Mouse (Mus musculus) limb, embryonic 14.5 days (tissue): ENCODE data around the gene Ston2. TPM values are rescaled to one million over a fixed set of nuclear protein-coding genes. Genes with fewer than 3 reads are reported as not detected.
"Not testable (repeated sequence)": the region's sequence is repeated elsewhere in the genome, so short reads cannot be mapped to it uniquely, and the experiment has no call there.

Experiments used
- ATAC-seq: fragments of 200-750 bp; cut with Nextera tagmentation; 2 replicates; pipeline ENCODE4 v1.8.0; 2017; ENCODE audit warnings: low read depth, moderate number of reproducible peaks, moderate TSS enrichment; ENCODE audit not compliant: low FRiP score
- DNase-seq: peaks from one replicate; pipeline ENCODE4 v3.0.0-alpha.2; 2015; ENCODE audit warnings: low spot score
- H3K27ac ChIP-seq: fragments of 300-500 bp; sonication (generic); replicated peaks from 2 replicates; pipeline ENCODE4 v1.5.1; 2014; ENCODE audit warnings: low read depth, mild to moderate bottlenecking, low read length, moderate library complexity, mixed read lengths
- H3K27me3 ChIP-seq: fragments of 300-500 bp; sonication (generic); 2 replicates; pipeline ENCODE4 v1.6.1; 2014; ENCODE audit warnings: low read length, mixed read lengths; ENCODE audit not compliant: control insufficient read depth, insufficient read depth
- H3K36me3 ChIP-seq: fragments of 300-500 bp; sonication (generic); 2 replicates; pipeline ENCODE4 v1.6.1; 2014; ENCODE audit warnings: mild to moderate bottlenecking, low read length, moderate library complexity, mixed read lengths; ENCODE audit not compliant: control insufficient read depth, insufficient read depth
- H3K4me1 ChIP-seq: fragments of 300-500 bp; sonication (generic); 2 replicates; pipeline ENCODE4 v1.6.1; 2014; ENCODE audit warnings: antibody characterized with exemption, low read length, mixed read lengths; ENCODE audit not compliant: control insufficient read depth, insufficient read depth
- H3K4me2 ChIP-seq: fragments of 300-500 bp; sonication (generic); replicated peaks from 2 replicates; pipeline ENCODE4 v1.6.1; 2014; ENCODE audit warnings: low read depth, mild to moderate bottlenecking, low read length, moderate library complexity; ENCODE audit not compliant: severe bottlenecking
- H3K4me3 ChIP-seq: fragments of 300-500 bp; sonication (generic); replicated peaks from 2 replicates; pipeline ENCODE4 v1.5.1; 2014; ENCODE audit warnings: low read length
- H3K9ac ChIP-seq: fragments of 300-500 bp; sonication (generic); 2 replicates; pipeline ENCODE4 v1.6.1; 2014; ENCODE audit warnings: mild to moderate bottlenecking, low read depth, low read length, moderate library complexity; ENCODE audit not compliant: severe bottlenecking
- H3K9me3 ChIP-seq: fragments of 300-500 bp; sonication (generic); 2 replicates; pipeline ENCODE4 v1.6.1; 2016; ENCODE audit warnings: low read length; ENCODE audit not compliant: control insufficient read depth
- POLR2A ChIP-seq: fragments of 200-500 bp; IDR thresholded peaks from 2 replicates; pipeline ENCODE4 v1.8.0; 2012; ENCODE audit warnings: inconsistent platforms, mild to moderate bottlenecking, moderate library complexity, borderline replicate concordance; ENCODE audit not compliant: insufficient read depth, insufficient read length; ENCODE audit errors: extremely low read depth
- WGBS: fragments of 180-500 bp; shearing (Covaris S2); extraction: QIAGEN DNeasy Blood & Tissue Kit; methylation state at CpG from one replicate; pipeline ENCODE4 v1.1.7; 2014; 5-methylcytosine and 5-hydroxymethylcytosine counted together
- microRNA-seq: library from miRNA; unstranded; fragments of <30 nt; microRNA quantifications from one replicate; pipeline ENCODE4, GENCODE M21; 2016
- polyA plus RNA-seq, 2 experiments: library from polyadenylated mRNA; depleted of rRNA in 1 of 2; stranded (reverse) in 1 of 2; unstranded in 1 of 2; fragments of >200 nt; fragmentation: Nextera tagmentation in 1 of 2; extraction: Ambion mirVana in 1 of 2; gene quantifications; 2 replicates each; pipeline versions ENCODE4 v1.2.1 to v1.2.3; 2012 to 2014

Ston2 gene
- polyA plus RNA-seq, 2 experiments, result 9.6 to 9.9 TPM

DNA sequence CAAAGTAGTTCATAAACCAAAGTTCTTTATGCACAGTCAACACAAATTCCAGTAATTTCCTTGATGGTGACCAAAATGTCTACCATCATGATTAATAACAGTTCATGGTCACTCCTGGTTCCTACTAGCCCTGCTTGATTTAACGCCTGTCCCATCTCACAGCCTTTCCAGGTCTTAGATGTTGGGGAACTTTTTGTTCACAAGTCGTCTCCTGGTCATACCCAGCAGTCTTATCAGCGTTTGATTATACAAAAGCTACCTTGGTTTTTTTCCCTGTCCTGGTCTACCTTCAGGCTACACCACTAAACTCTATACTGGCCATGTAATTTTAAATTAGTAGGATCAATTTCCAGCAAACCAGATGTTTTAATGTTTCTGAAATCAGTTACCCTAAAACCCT is 201.1 kb downstream of the Ston2 start:
- Histone ChIP-seq H3K4me2 (peak overlapping the region; percentile 54), H3K4me3 (peak overlapping the region; percentile 90), H3K9me3 (no peaks in the 10 kb centered on the region), H3K27me3 (no peaks in the 10 kb centered on the region), H3K4me1 (peaks cover 14% of the 10 kb centered on the region), H3K27ac (no peak overlapping the region), H3K36me3 (peaks cover 28% of the 10 kb centered on the region), H3K9ac (no peak overlapping the region)
- no peak for ATAC-seq
- no peak for DNase-seq
- TF ChIP-seq POLR2A, result no peak
- WGBS, result 47% methylated on average over 3 of the region's 3 CpGs

DNA sequence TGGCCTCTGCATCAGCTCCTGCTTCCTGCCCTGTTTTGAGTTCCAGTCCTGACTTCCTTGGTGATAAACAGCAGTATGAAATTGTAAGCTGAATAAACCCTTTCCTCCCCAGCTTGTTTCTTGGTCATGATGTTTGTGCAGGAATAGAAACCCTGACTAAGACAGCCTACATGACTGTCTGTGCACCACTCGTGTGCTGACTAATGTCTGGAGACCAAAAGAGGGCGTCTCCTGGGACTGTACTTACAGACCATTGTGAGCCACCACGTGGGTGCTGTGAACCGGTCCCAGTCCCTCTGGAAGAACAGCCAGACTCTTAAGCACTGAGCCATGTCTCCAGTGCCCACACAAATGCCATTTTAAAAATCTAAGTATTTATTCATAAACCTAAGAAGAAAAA is 202.4 kb downstream of the Ston2 start:
- not testable (repeated sequence) for ATAC-seq, H3K4me1 ChIP-seq, H3K9me3 ChIP-seq, H3K27ac ChIP-seq, DNase-seq, H3K9ac ChIP-seq, H3K27me3 ChIP-seq, H3K4me2 ChIP-seq, H3K4me3 ChIP-seq
- peaks cover 40% of the 10 kb centered on the region for H3K36me3 ChIP-seq
- WGBS, result 92% methylated on average over 4 of the region's 4 CpGs

GRCm38 (mm10) chr12:91585206-91585605 is 203.0 kb downstream of the Ston2 start:
- 94% methylated on average over 3 of the region's 3 CpGs for WGBS
- Histone ChIP-seq H3K36me3 (peaks cover 44% of the 10 kb centered on the region), H3K4me1 (peaks cover 8% of the 10 kb centered on the region), H3K27ac (no peak overlapping the region), H3K4me2 (no peak overlapping the region), H3K4me3 (no peak overlapping the region), H3K27me3 (no peaks in the 10 kb centered on the region), H3K9ac (no peak overlapping the region), H3K9me3 (no peaks in the 10 kb centered on the region)
- TF ChIP-seq POLR2A, result no peak
- DNase-seq, result no peak
- no peak for ATAC-seq

DNA sequence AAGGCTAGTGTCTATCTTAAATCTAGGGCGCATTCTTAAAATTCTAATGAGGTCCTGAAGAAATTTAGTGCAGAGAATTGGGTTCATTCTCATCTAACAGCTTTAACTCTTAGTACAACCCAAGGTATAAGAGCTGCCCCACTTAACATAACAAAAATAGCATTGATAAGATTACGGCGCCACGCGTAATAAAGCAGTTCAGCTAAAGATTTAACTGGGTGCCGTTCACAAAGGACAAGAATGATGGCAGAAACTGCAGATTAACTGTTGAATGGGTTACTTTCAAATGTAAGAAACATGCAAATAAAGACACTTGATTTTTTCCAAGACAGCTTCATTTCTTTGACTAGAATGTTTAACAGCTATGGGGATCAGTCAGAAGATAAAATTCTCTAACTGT is 204.8 kb downstream of the Ston2 start:
- DNase-seq (no peak), ATAC-seq (no peak)
- H3K9ac ChIP-seq, result no peak overlapping the region
- no peak overlapping the region for H3K4me3 ChIP-seq
- H3K9me3 ChIP-seq, result no peaks in the 10 kb centered on the region
- WGBS, result 89% methylated on average over 6 of the region's 6 CpGs
- H3K27me3 ChIP-seq, result no peaks in the 10 kb centered on the region
- TF ChIP-seq POLR2A, result no peak
- H3K36me3 ChIP-seq, result peaks cover 53% of the 10 kb centered on the region
- no peak overlapping the region for H3K4me2 ChIP-seq
- H3K4me1 ChIP-seq, result peaks cover 8% of the 10 kb centered on the region
- H3K27ac ChIP-seq, result no peak overlapping the region

Small RNA genes within 50 kb of the gene (microRNA-seq; reads per million reads assigned to microRNA genes)
- not detected for gene Gm22015

Other genes with a start within 250 kb of the Ston2 start
- gene Gtf2a1, start 197.9 kb downstream of the Ston2 start, polyA plus RNA-seq (2012; rRNA removed), result 16.0 and 18.0 TPM in 2 replicates
- 32.0 and 35.5 TPM in 2 replicates for gene Gtf2a1, start 197.9 kb downstream of the Ston2 start, polyA plus RNA-seq (2014; fragmentation: Nextera tagmentation; extraction: Ambion mirVana)
- gene Sel1l, start 60.8 kb upstream of the Ston2 start, polyA plus RNA-seq (2012; rRNA removed), result 50.6 and 58.3 TPM in 2 replicates
- 81.0 and 97.1 TPM in 2 replicates for gene Sel1l, start 60.8 kb upstream of the Ston2 start, polyA plus RNA-seq (2014; fragmentation: Nextera tagmentation; extraction: Ambion mirVana)